Mouse (Mus musculus): Measurements from ENCODE around the gene Sh3bp4. TPM values are rescaled to one million over a fixed set of nuclear protein-coding genes. Genes with fewer than 3 reads are reported as not detected.

The Sh3bp4 gene
- 26.4 and 27.8 TPM in 2 replicates for polyA plus RNA-seq (2015; fragmentation: Nextera tagmentation; extraction: Ambion mirVana)

DNA sequence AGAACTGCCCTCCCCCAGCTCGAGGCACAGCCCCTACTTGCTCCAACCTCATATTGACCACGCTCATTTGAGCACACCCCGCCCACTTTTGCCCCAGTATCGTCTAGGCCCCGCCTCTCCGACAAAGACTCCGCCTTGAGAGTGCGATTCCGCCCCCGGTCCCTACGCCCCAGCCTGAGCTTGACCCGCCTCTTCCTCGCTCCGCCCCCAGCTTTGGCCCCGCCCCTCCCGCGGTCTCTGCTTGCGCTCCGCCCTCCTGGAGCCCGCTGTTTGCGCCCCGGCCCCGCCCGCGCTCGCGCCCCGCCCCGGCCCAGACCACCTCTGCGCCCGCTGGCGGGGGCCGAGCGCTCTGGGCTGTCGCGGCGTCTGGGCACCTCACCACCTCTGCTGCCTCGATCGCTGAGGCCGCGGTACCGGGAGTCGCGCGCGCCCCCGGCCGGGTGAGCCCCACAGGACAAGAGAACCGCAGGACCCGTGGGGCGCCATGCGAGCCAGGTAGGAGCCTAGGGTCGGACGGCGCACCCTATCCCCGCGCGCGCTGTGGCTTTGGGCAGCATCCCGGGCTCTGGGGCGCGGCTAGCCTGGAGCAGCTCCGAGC, at the start of gene Sh3bp4:
Gene Sh3bp4, plus strand, starts transcription at position 313 of the 598 bp plus-strand sequence.
- peak; percentile 96 for ATAC-seq (ENCODE audit: low read depth)
- H3K27ac ChIP-seq (ENCODE audit: low read length), result peak within 1 kb of the TSS; percentile 92

GRCm38 (mm10) chr1:89022997-89023396, 47.2 kb upstream of the Sh3bp4 start:
- WGBS, result 86% methylated on average over 7 of the region's 7 CpGs
- no peak overlapping the region for H3K9ac ChIP-seq (ENCODE audit: low read length)
- no peak for ATAC-seq (ENCODE audit: low read depth)

More for the DNA sequence above, at the start of gene Sh3bp4:
- no peaks in the 10 kb centered on the region for H3K36me3 ChIP-seq (ENCODE audit: control insufficient read depth, insufficient read depth, low read length)
- peak within 1 kb of the TSS; percentile 85 for H3K4me3 ChIP-seq (ENCODE audit: low read length)
- no peaks in the 10 kb centered on the region for H3K9me3 ChIP-seq (ENCODE audit: control insufficient read depth, low read length)
- H3K27me3 ChIP-seq (ENCODE audit: control insufficient read depth, insufficient read depth, low read depth, low read length), result no peaks in the 10 kb centered on the region
- H3K4me2 ChIP-seq (ENCODE audit: low read depth, low read length), result peak within 1 kb of the TSS; percentile 70
- H3K9ac ChIP-seq (ENCODE audit: low read length), result peak within 1 kb of the TSS; percentile 86
- peaks cover 29% of the 10 kb centered on the region for H3K4me1 ChIP-seq (replicated peaks; ENCODE audit: control insufficient read depth, insufficient read depth, low read length)
- WGBS, result under 1% methylated on average over 59 of the region's 63 CpGs

GRCm38 (mm10) chr1:89024696-89025612, 45.3 kb upstream of the Sh3bp4 start:
- no peaks in the 10 kb centered on the region for H3K36me3 ChIP-seq (ENCODE audit: control insufficient read depth, insufficient read depth, low read length)
- H3K27me3 ChIP-seq (ENCODE audit: control insufficient read depth, insufficient read depth, low read depth, low read length), result no peaks in the 10 kb centered on the region
- H3K4me2 ChIP-seq (ENCODE audit: low read depth, low read length), result no peak overlapping the region
- WGBS, result 46% methylated on average over 9 of the region's 9 CpGs
- H3K4me1 ChIP-seq (replicated peaks; ENCODE audit: control insufficient read depth, insufficient read depth, low read length), result peaks cover 4% of the 10 kb centered on the region; the same call in 1 of the 2 replicates
- peak; percentile 71 for ATAC-seq (ENCODE audit: low read depth)
- no peaks in the 10 kb centered on the region for H3K9me3 ChIP-seq (ENCODE audit: control insufficient read depth, low read length)
- H3K4me3 ChIP-seq (ENCODE audit: low read length), result no peak overlapping the region
- no peak overlapping the region for H3K9ac ChIP-seq (ENCODE audit: low read length)
- H3K27ac ChIP-seq (ENCODE audit: low read length), result no peak overlapping the region

More at GRCm38 (mm10) chr1:89022997-89023396, 47.2 kb upstream of the Sh3bp4 start:
- H3K4me2 ChIP-seq (ENCODE audit: low read depth, low read length), result no peak overlapping the region
- H3K4me1 ChIP-seq (replicated peaks; ENCODE audit: control insufficient read depth, insufficient read depth, low read length), result 0 out of 2 replicates have a peak, but pooled peaks cover 4% of the 10 kb centered on the region
- H3K4me3 ChIP-seq (ENCODE audit: low read length), result no peak overlapping the region
- H3K36me3 ChIP-seq (ENCODE audit: control insufficient read depth, insufficient read depth, low read length), result no peaks in the 10 kb centered on the region
- no peaks in the 10 kb centered on the region for H3K9me3 ChIP-seq (ENCODE audit: control insufficient read depth, low read length)
- no peak overlapping the region for H3K27ac ChIP-seq (ENCODE audit: low read length)
- H3K27me3 ChIP-seq (ENCODE audit: control insufficient read depth, insufficient read depth, low read depth, low read length), result no peaks in the 10 kb centered on the region

DNA sequence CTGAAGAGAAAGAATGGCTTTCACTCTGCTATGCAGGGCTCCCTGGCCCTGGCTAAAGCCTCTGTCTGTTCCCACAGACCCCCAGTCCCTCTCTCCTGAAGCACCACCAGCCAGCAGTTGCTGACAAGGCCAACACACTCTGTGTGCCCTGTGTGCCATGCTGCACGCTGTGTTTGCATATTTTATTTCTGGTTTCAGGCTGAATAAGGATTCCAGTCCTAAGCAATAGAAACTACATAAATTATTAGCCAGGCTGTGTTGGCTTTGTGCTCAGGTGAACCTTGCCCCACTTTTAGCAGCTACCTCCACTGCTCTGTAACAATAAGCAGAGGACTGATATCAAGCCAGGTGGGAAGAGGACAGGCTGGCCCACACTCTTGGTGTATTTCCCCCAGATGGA, 44.2 kb upstream of the Sh3bp4 start:
- Histone ChIP-seq H3K27me3 (ENCODE audit: control insufficient read depth, insufficient read depth, low read depth, low read length) (no peaks in the 10 kb centered on the region), H3K36me3 (ENCODE audit: control insufficient read depth, insufficient read depth, low read length) (no peaks in the 10 kb centered on the region), H3K27ac (ENCODE audit: low read length) (no peak overlapping the region), H3K4me2 (ENCODE audit: low read depth, low read length) (no peak overlapping the region), H3K4me1 (replicated peaks; ENCODE audit: control insufficient read depth, insufficient read depth, low read length) (peaks cover 4% of the 10 kb centered on the region; the same call in 1 of the 2 replicates), H3K9me3 (ENCODE audit: control insufficient read depth, low read length) (no peaks in the 10 kb centered on the region), H3K4me3 (ENCODE audit: low read length) (no peak overlapping the region), H3K9ac (ENCODE audit: low read length) (no peak overlapping the region)
- 0 out of 2 replicates have a peak, but pooled peaks have one; percentile 26 for ATAC-seq (ENCODE audit: low read depth)
- 52% methylated on average over 1 of the region's 1 CpGs for WGBS

DNA sequence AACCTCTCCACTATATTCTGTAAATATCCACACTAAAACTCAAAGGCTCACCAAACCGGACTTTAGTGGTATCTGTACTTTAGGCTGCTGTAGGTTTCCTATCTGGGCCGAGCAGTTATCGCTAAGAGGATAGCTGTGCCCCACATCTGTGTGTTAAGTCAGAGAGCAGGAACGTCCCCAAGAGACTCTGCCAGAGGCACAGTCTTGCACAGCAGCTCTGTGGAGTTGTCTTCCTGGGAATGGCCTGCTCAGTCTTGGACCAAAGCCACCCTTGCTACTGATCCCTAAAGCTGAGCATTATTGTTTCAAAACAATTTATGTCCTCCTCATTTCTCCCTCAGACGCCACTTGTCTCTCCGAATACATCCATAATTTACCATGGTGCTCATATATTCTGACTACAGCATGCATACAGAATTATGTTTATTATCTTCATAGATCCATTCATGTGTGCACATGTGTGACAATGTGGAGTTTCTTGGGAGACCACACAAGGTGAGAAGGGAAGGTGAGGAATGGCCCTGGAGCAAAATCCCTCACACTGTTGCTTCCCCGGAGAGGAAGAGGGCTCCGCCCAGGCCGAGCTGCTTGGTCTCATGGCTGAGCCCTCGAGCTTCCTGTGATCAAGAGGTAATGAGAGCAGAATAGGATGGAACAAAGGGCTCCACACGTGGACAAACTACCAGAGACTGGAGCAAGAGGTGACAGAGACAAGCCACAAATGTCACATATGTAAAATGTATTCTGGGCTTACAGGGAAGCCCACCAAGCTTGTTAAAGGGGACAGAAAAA, 40.9 kb upstream of the Sh3bp4 start:
- Histone ChIP-seq H3K27me3 (ENCODE audit: control insufficient read depth, insufficient read depth, low read depth, low read length) (no peaks in the 10 kb centered on the region), H3K9ac (ENCODE audit: low read length) (no peak overlapping the region), H3K9me3 (ENCODE audit: control insufficient read depth, low read length) (no peaks in the 10 kb centered on the region), H3K4me2 (ENCODE audit: low read depth, low read length) (no peak overlapping the region), H3K4me1 (replicated peaks; ENCODE audit: control insufficient read depth, insufficient read depth, low read length) (peaks cover 4% of the 10 kb centered on the region; the same call in 1 of the 2 replicates), H3K4me3 (ENCODE audit: low read length) (no peak overlapping the region), H3K27ac (ENCODE audit: low read length) (no peak overlapping the region), H3K36me3 (ENCODE audit: control insufficient read depth, insufficient read depth, low read length) (no peaks in the 10 kb centered on the region)
- no peak for ATAC-seq (ENCODE audit: low read depth)
- 57% methylated on average over 11 of the region's 11 CpGs for WGBS

DNA sequence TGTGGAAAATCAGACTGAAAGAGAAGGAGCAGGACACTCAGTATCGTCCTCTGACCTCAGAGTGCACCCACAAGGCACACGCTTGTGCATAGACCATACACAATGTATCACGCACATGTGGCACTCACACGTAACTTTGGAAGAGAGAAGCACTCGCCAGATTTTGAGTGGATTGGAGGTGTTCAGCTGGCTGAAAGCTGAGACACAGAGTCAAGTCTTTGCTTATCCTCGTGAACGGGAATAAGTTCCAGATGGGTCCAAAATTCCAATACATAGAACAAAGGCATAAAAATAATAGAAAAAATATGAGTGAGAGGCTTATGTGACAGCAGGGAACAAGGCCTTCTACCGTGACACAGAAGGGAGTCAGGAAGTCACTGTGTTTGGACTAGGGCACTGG, 36.6 kb upstream of the Sh3bp4 start:
- H3K4me3 ChIP-seq (ENCODE audit: low read length), result no peak overlapping the region
- H3K4me1 ChIP-seq (replicated peaks; ENCODE audit: control insufficient read depth, insufficient read depth, low read length), result no peaks in the 10 kb centered on the region; the same call in 1 of the 2 replicates
- no peak for ATAC-seq (ENCODE audit: low read depth)
- H3K9ac ChIP-seq (ENCODE audit: low read length), result no peak overlapping the region
- H3K36me3 ChIP-seq (ENCODE audit: control insufficient read depth, insufficient read depth, low read length), result no peaks in the 10 kb centered on the region
- no peaks in the 10 kb centered on the region for H3K27me3 ChIP-seq (ENCODE audit: control insufficient read depth, insufficient read depth, low read depth, low read length)
- H3K9me3 ChIP-seq (ENCODE audit: control insufficient read depth, low read length), result no peaks in the 10 kb centered on the region
- 60% methylated on average over 8 of the region's 8 CpGs for WGBS
- H3K27ac ChIP-seq (ENCODE audit: low read length), result no peak overlapping the region
- no peak overlapping the region for H3K4me2 ChIP-seq (ENCODE audit: low read depth, low read length)

DNA sequence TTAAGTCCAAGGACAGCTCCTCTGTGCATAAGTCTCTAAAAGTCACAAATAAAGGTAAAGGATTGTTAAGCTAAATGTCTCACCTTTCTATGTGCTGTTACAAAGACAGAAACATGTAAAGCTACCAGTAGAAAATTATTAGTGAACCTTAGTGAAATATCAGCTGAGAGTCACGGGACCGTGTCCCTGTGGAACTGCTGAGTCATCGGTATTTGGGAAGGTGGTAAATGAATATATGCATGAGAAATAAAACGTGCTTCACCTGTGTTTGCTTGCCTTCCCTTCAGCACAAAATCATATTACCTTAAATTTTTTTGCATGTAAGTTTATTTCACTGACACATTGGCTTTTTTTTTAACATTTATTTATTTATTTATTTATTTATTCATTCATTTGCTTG, 36.2 kb upstream of the Sh3bp4 start:
- 74% methylated on average over 4 of the region's 4 CpGs for WGBS
- Histone ChIP-seq H3K4me2 (ENCODE audit: low read depth, low read length) (no peak overlapping the region), H3K4me3 (ENCODE audit: low read length) (no peak overlapping the region), H3K27ac (ENCODE audit: low read length) (no peak overlapping the region), H3K9ac (ENCODE audit: low read length) (no peak overlapping the region), H3K27me3 (ENCODE audit: control insufficient read depth, insufficient read depth, low read depth, low read length) (no peaks in the 10 kb centered on the region), H3K36me3 (ENCODE audit: control insufficient read depth, insufficient read depth, low read length) (no peaks in the 10 kb centered on the region), H3K9me3 (ENCODE audit: control insufficient read depth, low read length) (no peaks in the 10 kb centered on the region), H3K4me1 (replicated peaks; ENCODE audit: control insufficient read depth, insufficient read depth, low read length) (no peaks in the 10 kb centered on the region; the same call in 1 of the 2 replicates)
- no peak for ATAC-seq (ENCODE audit: low read depth)

GRCm38 (mm10) chr1:89035115-89035514, 35.1 kb upstream of the Sh3bp4 start:
- 67% methylated on average over 5 of the region's 5 CpGs for WGBS
- H3K4me3 ChIP-seq (ENCODE audit: low read length), result no peak overlapping the region
- H3K36me3 ChIP-seq (ENCODE audit: control insufficient read depth, insufficient read depth, low read length), result no peaks in the 10 kb centered on the region
- H3K4me2 ChIP-seq (ENCODE audit: low read depth, low read length), result no peak overlapping the region
- H3K9ac ChIP-seq (ENCODE audit: low read length), result no peak overlapping the region
- no peaks in the 10 kb centered on the region for H3K4me1 ChIP-seq (replicated peaks; ENCODE audit: control insufficient read depth, insufficient read depth, low read length)
- H3K27me3 ChIP-seq (ENCODE audit: control insufficient read depth, insufficient read depth, low read depth, low read length), result no peaks in the 10 kb centered on the region
- H3K27ac ChIP-seq (ENCODE audit: low read length), result no peak overlapping the region
- no peak for ATAC-seq (ENCODE audit: low read depth)
- H3K9me3 ChIP-seq (ENCODE audit: control insufficient read depth, low read length), result no peaks in the 10 kb centered on the region
